Comparison of ENCODE assay signal across 14 mouse cellular contexts in the genomic region with DNA sequence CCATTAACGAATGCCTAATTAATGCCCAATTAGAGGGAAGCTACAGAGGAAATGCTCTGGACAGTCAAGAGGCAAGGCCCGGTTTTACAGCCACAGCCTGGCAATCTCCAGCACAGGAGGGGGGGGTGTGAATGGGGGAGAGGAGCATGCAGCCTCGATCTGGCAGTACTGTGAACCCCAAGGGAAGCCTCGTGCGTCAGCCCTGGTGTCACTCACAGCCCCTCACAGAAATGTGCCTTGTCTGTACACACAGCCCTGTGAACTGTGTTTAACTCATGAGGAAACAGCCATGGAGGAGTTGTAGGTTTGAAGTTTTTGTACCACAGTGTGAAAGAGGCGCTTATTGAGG.
DNase-seq lines count a peak whose midpoint lies in the region; ATAC-seq and TF ChIP-seq lines count a peak whose summit lies in the region.
"Had no signal": no experiment of that assay in that cellular context is flagged by ENCODE, and none has a peak within 500 bp of the region (broad histone marks: within the 10 kb centered on the region; RNA-seq: fewer than 3 reads in every experiment).

No protein-coding gene starts in this region.

- H3K36me3 ChIP-seq in embryonic facial prominence, embryonic 11.5 days (replicated peaks; ENCODE audit: control insufficient read depth, insufficient read depth, low read depth, low read length): no peaks in the 10 kb centered on the region
- no peaks in the 10 kb centered on the region for H3K36me3 ChIP-seq in embryonic facial prominence, embryonic 10.5 days (replicated peaks)
- H3K36me3 ChIP-seq in stomach, embryonic 14.5 days (ENCODE audit: control insufficient read depth, insufficient read depth, low read length): no peaks in the 10 kb centered on the region
- no peaks in the 10 kb centered on the region for H3K36me3 ChIP-seq in stomach, postnatal 0 days (ENCODE audit: control insufficient read depth, insufficient read depth, low read length)
- H3K36me3 ChIP-seq: embryonic facial prominence, embryonic 15.5 days had no signal

- no peaks in the 10 kb centered on the region for H3K9me3 ChIP-seq in embryonic facial prominence, embryonic 11.5 days (replicated peaks; ENCODE audit: control insufficient read depth, low read length)
- no peaks in the 10 kb centered on the region for H3K9me3 ChIP-seq in embryonic facial prominence, embryonic 10.5 days
- H3K9me3 ChIP-seq in stomach, embryonic 14.5 days (ENCODE audit: control insufficient read depth, low read depth, low read length): no peaks in the 10 kb centered on the region
- no peaks in the 10 kb centered on the region for H3K9me3 ChIP-seq in stomach, postnatal 0 days (ENCODE audit: control insufficient read depth, low read length)
- H3K9me3 ChIP-seq: embryonic facial prominence, embryonic 15.5 days had no signal

- H3K27ac ChIP-seq in embryonic facial prominence, embryonic 11.5 days (replicated peaks; ENCODE audit: low read depth, low read length): no peak overlapping the region
- H3K27ac ChIP-seq in embryonic facial prominence, embryonic 10.5 days (replicated peaks): no peak overlapping the region
- H3K27ac ChIP-seq in stomach, embryonic 14.5 days (ENCODE audit: low read length): peak overlapping the region; percentile 3; the same call in 1 of the 2 replicates
- no peak overlapping the region for H3K27ac ChIP-seq in stomach, postnatal 0 days (replicated peaks)
- H3K27ac ChIP-seq: embryonic facial prominence, embryonic 15.5 days had no signal

- no peak for TF ChIP-seq CTCF in stomach, postnatal 0 days (IDR thresholded peaks at IDR 0.05; ENCODE audit: low read depth)

- 46% methylated on average over 6 of the region's 6 CpGs for WGBS in embryonic facial prominence, embryonic 11.5 days
- WGBS in embryonic facial prominence, embryonic 10.5 days: 47% methylated on average over 6 of the region's 6 CpGs
- WGBS in stomach, embryonic 14.5 days: 60% methylated on average over 6 of the region's 6 CpGs
- 64% methylated on average over 6 of the region's 6 CpGs for WGBS in stomach, postnatal 0 days

- no peaks in the 10 kb centered on the region; the same call in none of the 2 replicates for H3K4me1 ChIP-seq in embryonic facial prominence, embryonic 11.5 days (ENCODE audit: control insufficient read depth, insufficient read depth, low read length)
- peaks cover 85% of the 10 kb centered on the region for H3K4me1 ChIP-seq in embryonic facial prominence, embryonic 10.5 days
- peaks cover 20% of the 10 kb centered on the region for H3K4me1 ChIP-seq in stomach, embryonic 14.5 days (ENCODE audit: control insufficient read depth, insufficient read depth, low read length)
- H3K4me1 ChIP-seq in stomach, postnatal 0 days (replicated peaks; ENCODE audit: control insufficient read depth, insufficient read depth): no peaks in the 10 kb centered on the region

- ATAC-seq in embryonic facial prominence, embryonic 11.5 days (replicated peaks; ENCODE audit: insufficient number of reproducible peaks, low FRiP score, low TSS enrichment, low read depth): 0 out of 2 replicates have a peak, but pooled peaks have one; percentile 45
- no peak for ATAC-seq in stomach, embryonic 14.5 days (ENCODE audit: insufficient number of reproducible peaks, insufficient read depth, low FRiP score, low read depth)
- no peak for ATAC-seq in stomach, postnatal 0 days (ENCODE audit: low FRiP score, low TSS enrichment)

- no peak overlapping the region for H3K4me3 ChIP-seq in embryonic facial prominence, embryonic 11.5 days (ENCODE audit: low read depth, low read length)
- H3K4me3 ChIP-seq in embryonic facial prominence, embryonic 10.5 days: no peak overlapping the region
- H3K4me3 ChIP-seq in stomach, embryonic 14.5 days (ENCODE audit: low read depth, low read length): no peak overlapping the region
- H3K4me3 ChIP-seq in stomach, postnatal 0 days (ENCODE audit: low read depth, low read length): no peak overlapping the region
- H3K4me3 ChIP-seq: embryonic facial prominence, embryonic 15.5 days; myocyte had no signal

- no peak for DNase-seq in embryonic facial prominence, embryonic 11.5 days (ENCODE audit: low spot score)
- DNase-seq in embryonic facial prominence, embryonic 10.5 days (ENCODE audit: low spot score): no peak
- peak; percentile 44 to 49 for DNase-seq in kidney, postnatal 4 days
- no peak for DNase-seq in kidney, postnatal 25 days
- DNase-seq in stomach, postnatal 0 days (ENCODE audit: low spot score): no peak
- DNase-seq in natural killer cell, adult 2 months (ENCODE audit: low spot score in 2 of 2): no peak
- no peak for DNase-seq in heart, adult 18-20 months
- DNase-seq: heart, postnatal 10 days; layer of hippocampus, postnatal 36 days; liver; lung, postnatal 36 days had no signal

- no peaks in the 10 kb centered on the region for H3K27me3 ChIP-seq in embryonic facial prominence, embryonic 11.5 days (ENCODE audit: control insufficient read depth, insufficient read depth, low read length)
- H3K27me3 ChIP-seq in embryonic facial prominence, embryonic 10.5 days (replicated peaks; ENCODE audit: low read depth, poor library complexity, severe bottlenecking): peaks cover 26% of the 10 kb centered on the region
- no peaks in the 10 kb centered on the region for H3K27me3 ChIP-seq in stomach, embryonic 14.5 days (ENCODE audit: control insufficient read depth, insufficient read depth, low read length)
- no peaks in the 10 kb centered on the region for H3K27me3 ChIP-seq in stomach, postnatal 0 days (ENCODE audit: control insufficient read depth, insufficient read depth, low read length)
- H3K27me3 ChIP-seq: embryonic facial prominence, embryonic 15.5 days had no signal

- no peak for TF ChIP-seq EP300 in stomach, postnatal 0 days (optimal IDR thresholded peaks at IDR 0.05)

- no peak overlapping the region for H3K9ac ChIP-seq in embryonic facial prominence, embryonic 11.5 days (replicated peaks; ENCODE audit: low read length)
- no peak overlapping the region for H3K9ac ChIP-seq in stomach, embryonic 14.5 days (replicated peaks; ENCODE audit: low read depth, low read length)
- H3K9ac ChIP-seq in stomach, postnatal 0 days (ENCODE audit: low read length): no peak overlapping the region
- H3K9ac ChIP-seq: embryonic facial prominence, embryonic 15.5 days had no signal

- no peak overlapping the region for H3K4me2 ChIP-seq in embryonic facial prominence, embryonic 11.5 days (ENCODE audit: low read depth, low read length)
- no peak overlapping the region for H3K4me2 ChIP-seq in stomach, embryonic 14.5 days (replicated peaks; ENCODE audit: low read depth, low read length)
- no peak overlapping the region for H3K4me2 ChIP-seq in stomach, postnatal 0 days (replicated peaks; ENCODE audit: low read depth)
- H3K4me2 ChIP-seq: embryonic facial prominence, embryonic 15.5 days had no signal

Comparison
In these comparisons a context has a peak if more than half of its experiments do, and no peak if none do; other contexts are left out.
1. DNase-seq: peak in kidney, postnatal 4 days (2 of 2); none in embryonic facial prominence, embryonic 11.5 days (single experiment), embryonic facial prominence, embryonic 10.5 days (single experiment), kidney, postnatal 25 days (0 of 2), stomach, postnatal 0 days (single experiment), natural killer cell, adult 2 months (0 of 2) and heart, adult 18-20 months (0 of 2).